Mouse (Mus musculus): ENCODE results near the gene Fam49a. TPM values are rescaled to one million over a fixed set of nuclear protein-coding genes. Genes with fewer than 3 reads are reported as not detected.

The Fam49a gene
- 75.1 TPM for polyA plus RNA-seq (2017; shearing (Covaris generic))

GRCm38 (mm10) chr12:12261987-12262971, at the start of gene Fam49a:
Gene Fam49a, plus strand, starts transcription at chr12:12262139.

